Mouse (Mus musculus): Measurements from ENCODE around the gene Armc2. TPM values are rescaled to one million over a fixed set of nuclear protein-coding genes. Genes with fewer than 3 reads are reported as not detected.
A peak's percentile ranks its signal among the peaks of the same experiment; 100 is the strongest.
"Not testable (repeated sequence)": the region's sequence is repeated elsewhere in the genome, so short reads cannot be mapped to it uniquely, and the experiment has no call there.

Gene Armc2
- total RNA-seq, 2 experiments from 2014 or later = 7.9 to 8.2 TPM

DNA sequence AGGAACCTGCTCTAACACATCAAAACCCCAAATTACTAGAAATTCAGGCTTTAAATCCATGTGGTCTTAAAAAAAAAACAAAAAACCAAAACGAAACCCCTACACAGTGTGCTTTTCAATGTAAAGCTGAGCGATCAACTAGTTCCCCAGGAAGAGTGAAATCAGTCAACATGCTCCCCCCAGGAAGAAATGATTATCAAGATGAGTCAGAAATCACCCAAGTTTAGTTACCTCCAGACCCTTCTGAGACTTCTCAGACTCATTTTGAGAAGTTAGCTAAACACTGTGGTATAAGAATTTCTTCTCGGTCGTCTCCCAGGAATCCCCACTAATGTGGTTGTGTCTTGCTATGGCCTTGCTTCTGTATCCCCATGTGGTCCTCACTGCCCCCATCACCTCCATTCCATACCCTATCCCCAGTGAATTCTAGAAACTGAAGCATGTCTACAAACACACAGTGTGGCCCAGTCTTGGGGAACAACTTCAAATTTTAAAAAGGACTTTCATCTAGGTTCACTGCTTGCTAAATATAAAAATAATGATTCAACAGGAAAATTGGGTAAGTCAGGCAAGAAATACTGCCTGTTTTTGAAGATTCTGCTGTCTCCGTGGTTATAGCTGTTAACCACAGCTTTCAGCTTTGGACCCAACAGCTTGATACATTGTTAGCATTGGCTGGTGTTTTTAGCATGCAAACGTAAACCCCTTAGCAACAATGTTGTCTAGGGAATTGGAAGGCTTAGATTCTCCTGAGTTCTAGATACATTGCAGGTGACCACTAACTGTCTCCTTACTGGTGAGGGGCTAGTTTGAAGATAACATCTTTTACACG is 39.6 kb downstream of the Armc2 start:
- DNase-seq (ENCODE audit: extremely low spot score in 1 of 2, low spot score in 1 of 2) = no peak

DNA sequence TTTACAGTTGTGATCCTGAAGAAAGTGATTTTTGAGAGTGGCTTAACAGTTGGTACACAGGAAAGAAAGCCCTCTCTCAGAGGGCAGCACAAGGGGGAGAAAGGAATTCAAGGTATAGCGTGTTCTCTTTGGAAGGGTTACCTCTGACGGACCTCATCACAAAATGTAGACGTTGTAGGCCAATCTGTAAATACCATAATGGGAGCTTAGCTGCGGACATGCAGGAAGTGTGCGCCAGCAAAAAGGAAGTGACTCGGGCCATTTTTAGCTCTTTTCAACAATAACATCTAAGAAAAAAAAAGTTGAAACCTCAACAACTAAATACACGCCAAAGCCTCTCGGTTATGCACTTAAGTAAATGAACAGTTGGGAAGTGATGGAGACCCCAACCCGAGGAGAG is 45.6 kb downstream of the Armc2 start:
- no peak for DNase-seq (ENCODE audit: extremely low spot score in 1 of 2, low spot score in 1 of 2)

- peak in 1 of 2 experiments; percentile 10 for DNase-seq (ENCODE audit: extremely low spot score in 1 of 2, low spot score in 1 of 2)
Measured at GRCm38 (mm10) chr10:41967915-41968635, 50.2 kb downstream of the Armc2 start.

DNA sequence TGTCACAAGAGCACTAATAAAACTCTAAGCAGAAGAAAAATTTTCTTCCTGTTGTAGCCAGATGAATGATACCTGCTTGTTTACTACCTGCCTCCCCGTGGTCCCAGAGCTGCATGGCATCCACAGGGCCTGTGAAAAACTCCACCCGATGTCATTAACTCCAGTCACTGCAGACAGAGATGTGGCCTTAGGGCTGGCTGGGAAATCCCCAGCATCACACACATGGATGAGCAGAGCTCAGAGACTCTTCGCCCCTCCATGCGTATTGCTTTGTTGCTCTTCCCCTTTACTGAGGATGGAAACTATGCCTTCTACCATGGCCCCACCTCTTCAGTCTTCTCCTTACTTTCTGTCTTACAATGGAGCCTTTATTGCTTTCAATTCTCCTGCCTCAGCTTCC is 55.5 kb downstream of the Armc2 start:
- no peak for DNase-seq (ENCODE audit: extremely low spot score in 1 of 2, low spot score in 1 of 2)

- no peak for DNase-seq (ENCODE audit: extremely low spot score in 1 of 2, low spot score in 1 of 2)
Measured at GRCm38 (mm10) chr10:41959808-41960207, 58.4 kb downstream of the Armc2 start.

- DNase-seq (ENCODE audit: extremely low spot score in 1 of 2, low spot score in 1 of 2) = no peak
Measured at GRCm38 (mm10) chr10:41958677-41959274, 59.5 kb downstream of the Armc2 start.

DNA sequence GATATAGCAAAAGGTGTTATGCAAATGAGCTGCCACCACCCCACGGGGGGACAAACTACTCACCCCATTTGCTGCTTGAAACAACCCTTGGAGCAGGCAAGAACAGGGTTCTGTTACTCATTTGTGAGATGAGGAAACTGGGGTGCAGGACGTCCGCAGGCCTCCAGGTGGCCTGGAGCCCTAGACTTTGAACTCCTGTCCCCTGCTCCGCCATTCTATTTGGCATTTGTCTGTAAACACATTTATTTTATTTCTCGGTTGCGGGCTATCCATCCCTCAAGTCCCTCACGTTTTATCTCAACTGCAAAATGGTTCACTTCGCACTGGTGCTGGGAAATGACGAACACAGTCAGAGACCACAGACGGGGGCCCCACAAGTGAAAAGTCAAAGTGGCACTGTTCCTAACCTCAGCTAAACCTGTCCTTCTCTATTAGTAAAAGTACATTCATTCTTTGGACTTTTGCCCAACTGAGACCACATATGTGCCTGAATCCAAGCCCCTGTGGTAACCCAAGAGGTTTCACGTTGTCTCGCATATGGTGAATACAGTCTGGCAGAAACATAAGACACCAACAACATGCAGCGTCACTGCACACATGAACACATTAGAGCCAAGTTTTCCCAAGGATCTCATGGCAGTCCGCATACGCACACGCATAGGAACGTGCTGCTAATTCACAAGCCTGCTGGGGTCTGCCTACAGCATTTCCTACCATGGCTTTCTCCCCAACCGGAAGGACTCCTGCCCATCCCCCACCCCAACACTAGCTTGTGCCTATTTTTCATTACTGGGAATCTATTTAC is 60.6 kb downstream of the Armc2 start:
- DNase-seq (ENCODE audit: extremely low spot score in 1 of 2, low spot score in 1 of 2) = no peak

- no peak for DNase-seq (ENCODE audit: extremely low spot score in 1 of 2, low spot score in 1 of 2)
Measured at GRCm38 (mm10) chr10:41953528-41953864, 64.7 kb downstream of the Armc2 start.

- no peak for DNase-seq (ENCODE audit: extremely low spot score in 1 of 2, low spot score in 1 of 2)
Measured at GRCm38 (mm10) chr10:41952850-41953527, 65.3 kb downstream of the Armc2 start.

DNA sequence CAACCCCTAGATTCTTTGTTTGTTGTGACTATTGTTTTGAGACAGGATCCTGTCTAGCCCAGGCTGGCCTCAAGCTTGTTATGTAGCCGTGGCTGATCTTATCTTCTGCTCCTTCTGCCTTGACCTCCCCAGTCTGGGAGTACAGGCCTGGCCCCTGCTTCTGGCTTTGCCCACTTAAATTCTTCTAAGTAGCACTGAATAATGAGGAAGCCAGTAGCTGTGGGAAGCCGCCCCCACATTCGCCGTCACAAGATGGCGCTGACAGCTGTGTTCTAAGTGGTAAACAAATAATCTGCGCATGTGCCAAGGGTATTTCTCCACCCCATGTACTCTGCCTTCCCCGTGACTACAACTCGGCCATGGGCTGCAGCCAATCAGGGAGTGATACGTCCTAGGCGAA is 65.9 kb downstream of the Armc2 start:
- not testable (repeated sequence) for DNase-seq (ENCODE audit: extremely low spot score in 1 of 2, low spot score in 1 of 2)

- no peak for DNase-seq (ENCODE audit: extremely low spot score in 1 of 2, low spot score in 1 of 2)
Measured at GRCm38 (mm10) chr10:41939090-41939489, 79.2 kb downstream of the Armc2 start.

DNA sequence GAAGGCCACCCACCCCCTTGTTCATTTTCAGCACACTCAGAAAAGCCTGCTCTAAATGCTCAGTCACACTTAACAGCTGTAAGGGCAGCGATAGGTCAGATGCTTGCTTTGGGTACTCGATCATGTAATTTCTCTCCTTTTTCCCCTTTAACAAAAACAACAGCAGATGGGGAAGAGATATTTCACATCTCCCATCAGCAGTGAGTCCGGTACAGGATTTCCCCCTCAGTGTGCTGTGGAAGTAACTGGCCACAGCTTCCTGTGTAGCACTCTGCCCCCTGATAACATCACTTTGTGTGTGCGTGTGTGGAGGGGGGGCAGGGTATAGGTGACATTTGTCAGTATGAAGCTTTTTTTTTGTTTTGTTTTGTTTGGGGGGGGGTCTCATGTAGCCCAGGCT is 81.1 kb downstream of the Armc2 start:
- no peak for DNase-seq (ENCODE audit: extremely low spot score in 1 of 2, low spot score in 1 of 2)

- peak; percentile 38 to 48 for DNase-seq (ENCODE audit: extremely low spot score in 1 of 2, low spot score in 1 of 2)
Measured at GRCm38 (mm10) chr10:41936100-41936499, 82.1 kb downstream of the Armc2 start.

DNA sequence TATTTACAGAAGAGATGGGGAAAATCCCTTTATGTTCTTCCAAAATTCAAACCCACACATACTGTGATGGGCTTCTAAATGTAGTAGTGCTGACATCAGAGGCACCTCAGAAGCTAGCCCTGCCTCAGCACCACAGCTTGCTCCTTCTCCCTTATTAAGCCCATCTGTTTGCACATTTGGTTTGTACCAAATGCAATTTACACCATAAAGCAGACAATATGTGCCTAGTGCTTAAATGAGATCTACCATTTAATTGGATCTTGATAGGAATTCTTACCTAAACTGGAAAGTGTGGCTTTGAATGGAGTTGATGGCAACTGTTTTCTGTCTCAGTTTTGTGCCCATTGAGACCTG is 82.8 kb downstream of the Armc2 start:
- no peak for DNase-seq (ENCODE audit: extremely low spot score in 1 of 2, low spot score in 1 of 2)

DNA sequence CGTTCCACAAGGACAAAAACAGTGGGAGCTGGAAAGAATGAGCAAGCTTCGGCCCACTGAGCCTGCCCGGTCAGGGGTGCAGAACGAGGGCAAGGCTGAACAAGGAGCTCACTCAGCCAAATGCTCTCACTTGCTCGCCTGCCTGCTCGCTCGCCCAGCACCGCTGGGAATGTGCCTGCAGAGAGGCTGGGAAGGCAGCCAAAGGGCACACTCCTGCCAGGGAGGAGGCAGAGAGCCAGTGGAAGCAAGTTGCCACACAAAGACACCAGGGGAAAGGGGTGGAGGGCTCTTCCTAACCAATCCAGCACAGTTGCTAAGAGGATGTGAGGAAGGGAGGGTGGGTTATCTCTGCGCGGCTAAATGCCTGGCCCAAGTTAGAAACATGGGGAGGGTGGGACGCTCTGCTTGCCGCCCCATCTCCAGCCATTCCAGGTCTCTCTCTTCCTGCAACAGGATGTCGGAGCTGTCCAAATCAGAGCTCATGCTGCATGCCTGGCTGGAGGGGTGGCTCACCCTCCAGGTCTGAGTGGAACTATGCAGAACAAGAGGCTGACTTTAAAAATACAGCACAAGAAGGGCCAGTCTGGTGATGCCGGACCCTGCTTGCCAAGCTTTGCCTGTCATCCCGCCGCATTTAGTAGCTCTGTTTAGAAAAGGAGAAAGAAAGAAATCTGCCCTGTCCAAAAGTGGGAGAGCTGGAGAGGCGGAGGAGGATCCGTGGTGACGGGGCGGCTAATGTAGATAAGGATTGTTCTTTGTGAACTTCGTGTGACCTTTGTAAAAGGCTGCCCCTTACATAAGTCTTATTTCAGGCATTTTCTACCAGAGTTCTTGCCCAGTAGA is 83.4 kb downstream of the Armc2 start:
- peak; percentile 64 to 72 for DNase-seq (ENCODE audit: extremely low spot score in 1 of 2, low spot score in 1 of 2)

DNA sequence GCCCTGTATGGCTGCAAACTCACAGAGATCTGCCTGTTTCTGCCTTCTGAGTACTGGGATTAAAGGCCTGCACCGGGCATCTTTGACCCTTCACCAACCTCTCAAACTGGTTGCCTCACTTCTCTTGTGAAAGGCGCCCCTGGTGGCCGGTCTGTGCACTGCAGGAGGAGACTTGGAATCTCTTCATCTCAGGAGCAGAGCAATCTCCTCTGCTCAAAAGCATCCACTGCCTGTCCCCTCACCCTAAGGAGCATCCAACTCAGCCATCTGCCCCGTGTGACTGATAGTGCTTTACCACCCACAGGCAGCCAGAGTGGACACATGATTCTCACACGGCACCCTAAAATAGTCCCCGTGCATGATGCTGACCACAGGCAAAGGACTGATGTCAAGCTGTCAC is 84.7 kb downstream of the Armc2 start:
- peak; percentile 23 to 68 for DNase-seq (ENCODE audit: extremely low spot score in 1 of 2, low spot score in 1 of 2)

DNA sequence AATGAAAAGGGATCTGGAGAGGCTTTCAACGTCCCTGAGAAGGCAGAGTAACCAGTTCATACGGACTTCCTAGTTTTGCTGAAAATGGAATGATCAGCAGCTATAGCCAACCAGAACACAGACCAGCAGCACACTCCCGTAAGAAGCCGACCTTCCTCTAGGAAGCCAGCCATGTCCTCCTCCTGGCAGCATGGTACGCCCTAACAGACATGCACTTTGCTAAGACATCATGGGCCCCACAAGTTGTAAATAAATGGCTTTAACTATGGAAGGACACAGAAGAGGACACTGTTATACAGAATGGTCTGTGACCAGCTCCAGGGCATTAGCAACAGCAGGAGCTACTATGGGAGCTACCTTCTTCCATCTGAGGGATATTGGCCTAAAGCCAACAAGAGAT is 85.3 kb downstream of the Armc2 start:
- DNase-seq (ENCODE audit: extremely low spot score in 1 of 2, low spot score in 1 of 2) = no peak

DNA sequence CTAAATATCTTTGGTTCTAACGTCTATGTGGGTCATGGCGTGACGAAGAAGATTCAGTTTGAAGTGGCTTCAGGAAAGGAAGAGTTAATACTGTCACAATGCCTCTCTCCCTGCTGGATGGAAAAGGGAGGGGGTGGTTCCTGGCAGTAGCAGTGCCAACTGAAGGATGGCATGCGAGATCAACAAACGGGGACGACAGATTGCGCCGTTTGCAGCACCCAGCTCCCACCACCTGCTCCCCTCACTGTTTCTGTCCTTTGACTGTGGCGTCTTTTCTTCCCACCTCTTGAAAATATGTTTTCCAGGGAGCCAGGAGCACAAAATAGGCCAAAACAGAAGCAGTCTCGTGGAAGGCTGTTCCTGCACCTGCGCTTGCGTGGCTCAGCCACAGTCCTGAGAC is 86.3 kb downstream of the Armc2 start:
- DNase-seq (ENCODE audit: extremely low spot score in 1 of 2, low spot score in 1 of 2) = peak; percentile 55 to 58

DNA sequence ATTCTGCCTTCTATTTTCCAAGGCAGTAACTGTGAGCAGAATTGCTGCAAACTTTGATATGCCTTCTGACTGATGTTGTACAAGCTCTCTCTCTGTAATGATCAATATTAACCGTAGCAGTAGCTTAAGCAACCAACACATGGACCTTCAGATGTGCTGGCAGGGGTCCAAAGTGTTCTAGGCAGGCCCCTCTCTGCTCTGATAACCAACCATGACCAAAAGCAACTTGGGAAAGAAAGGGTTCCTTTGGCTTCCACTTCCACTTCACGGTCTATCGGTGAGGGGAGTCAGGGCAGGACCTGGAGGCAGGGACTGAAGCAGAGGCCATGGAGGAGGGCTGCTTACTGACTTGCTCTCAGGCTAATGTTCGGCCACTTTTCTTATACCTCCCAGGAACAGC is 87.3 kb downstream of the Armc2 start:
- no peak for DNase-seq (ENCODE audit: extremely low spot score in 1 of 2, low spot score in 1 of 2)
